Mouse (Mus musculus) heart, postnatal 0 days (tissue): ENCODE results near the gene 3110009E18Rik. TPM values are rescaled to one million over a fixed set of nuclear protein-coding genes. Genes with fewer than 3 reads are reported as not detected.

Experiments used
- ATAC-seq: fragments of 200-750 bp; cut with Nextera tagmentation; 2 replicates; pipeline ENCODE4 v1.8.0; 2017; ENCODE audit warnings: low read depth, moderate number of reproducible peaks, moderate library complexity; ENCODE audit not compliant: insufficient read depth
- DNase-seq: peaks from one replicate; pipeline ENCODE4 v3.0.0-alpha.2; 2016; ENCODE audit warnings: low spot score
- H3K27ac ChIP-seq: fragments of 300-500 bp; sonication (generic); 2 replicates; pipeline ENCODE4 v1.5.1; 2014; ENCODE audit warnings: low read depth, mild to moderate bottlenecking
- H3K27me3 ChIP-seq: fragments of 300-500 bp; sonication (generic); 2 replicates; pipeline ENCODE4 v1.6.1; 2014; ENCODE audit warnings: low read length, mixed read lengths; ENCODE audit not compliant: control insufficient read depth, insufficient read depth
- H3K36me3 ChIP-seq: fragments of 300-500 bp; sonication (generic); replicated peaks from 2 replicates; pipeline ENCODE4 v1.6.1; 2014; ENCODE audit warnings: low read length, mixed read lengths; ENCODE audit not compliant: control insufficient read depth, insufficient read depth
- H3K4me1 ChIP-seq: fragments of 300-500 bp; sonication (generic); 2 replicates; pipeline ENCODE4 v1.6.1; 2014; ENCODE audit warnings: antibody characterized with exemption; ENCODE audit not compliant: control insufficient read depth, insufficient read depth
- H3K4me2 ChIP-seq: fragments of 300-500 bp; sonication (generic); 2 replicates; pipeline ENCODE4 v1.6.1; 2014; ENCODE audit warnings: low read depth, mild to moderate bottlenecking, low read length, moderate library complexity
- H3K4me3 ChIP-seq: fragments of 300-500 bp; sonication (generic); 2 replicates; pipeline ENCODE4 v1.5.1; 2014; ENCODE audit warnings: low read depth, low read length
- H3K9ac ChIP-seq: fragments of 300-500 bp; sonication (generic); replicated peaks from 2 replicates; pipeline ENCODE4 v1.6.1; 2014; ENCODE audit warnings: low read depth, low read length, mixed read lengths
- H3K9me3 ChIP-seq: fragments of 300-500 bp; sonication (generic); replicated peaks from 2 replicates; pipeline ENCODE4 v1.6.1; 2016; ENCODE audit warnings: low read length; ENCODE audit not compliant: control insufficient read depth
- CTCF ChIP-seq: IDR thresholded peaks from 2 replicates; pipeline ENCODE4 v1.5.1; 2016; ENCODE audit warnings: antibody characterized with exemption, control low read depth, low read depth
- EP300 ChIP-seq: IDR thresholded peaks from 2 replicates; pipeline ENCODE4 v1.6.1; 2016; ENCODE audit warnings: antibody characterized with exemption, low read depth
- WGBS: fragments of 180-500 bp; shearing (Covaris S2); extraction: QIAGEN DNeasy Blood & Tissue Kit; methylation state at CpG from one replicate; pipeline ENCODE4 v1.1.7; 2014; 5-methylcytosine and 5-hydroxymethylcytosine counted together
- polyA plus RNA-seq: library from polyadenylated mRNA; unstranded; fragments of >200 nt; fragmentation: Nextera tagmentation; extraction: Ambion mirVana; gene quantifications from 2 replicates; pipeline ENCODE4 v1.2.1, GENCODE M21; 2015
- total RNA-seq: library from RNA; depleted of rRNA; stranded (reverse); fragments of >200 nt; gene quantifications from 2 replicates; pipeline ENCODE4 v1.2.3, GENCODE M21; 2014; ENCODE audit warnings: low replicate concordance

3110009E18Rik gene
- total and polyA plus RNA-seq, 2 experiments from 2014 or later = 11.3 to 11.5 TPM

- TF ChIP-seq CTCF (peak; percentile 58), EP300 (no peak)
- Histone ChIP-seq H3K27ac (no peak overlapping the region), H3K27me3 (no peaks in the 10 kb centered on the region), H3K9ac (no peak overlapping the region), H3K4me1 (no peaks in the 10 kb centered on the region), H3K4me3 (no peak overlapping the region), H3K36me3 (no peaks in the 10 kb centered on the region), H3K4me2 (no peak overlapping the region), H3K9me3 (no peaks in the 10 kb centered on the region)
- DNase-seq (no peak), ATAC-seq (no peak)
These were observed 33.2 kb downstream of the 3110009E18Rik start for GRCm38 (mm10) chr1:120154232-120154631.

GRCm38 (mm10) chr1:120155325-120155724 lies 34.3 kb downstream of the 3110009E18Rik start:
- H3K27ac ChIP-seq = no peak overlapping the region
- 12% methylated on average over 1 of the region's 1 CpGs for WGBS
- H3K36me3 ChIP-seq = no peaks in the 10 kb centered on the region
- DNase-seq (no peak), ATAC-seq (no peak; the same call in 1 of the 2 replicates)
- H3K4me2 ChIP-seq = no peak overlapping the region
- H3K9me3 ChIP-seq = no peaks in the 10 kb centered on the region
- H3K9ac ChIP-seq = no peak overlapping the region
- H3K27me3 ChIP-seq = no peaks in the 10 kb centered on the region
- TF ChIP-seq CTCF = peak; percentile 69
- no peak for TF ChIP-seq EP300
- H3K4me3 ChIP-seq = no peak overlapping the region
- H3K4me1 ChIP-seq = no peaks in the 10 kb centered on the region

GRCm38 (mm10) chr1:120158474-120159127 lies 37.6 kb downstream of the 3110009E18Rik start:
- DNase-seq (no peak), ATAC-seq (no peak)
- Histone ChIP-seq H3K4me3 (no peak overlapping the region), H3K9me3 (no peaks in the 10 kb centered on the region), H3K4me1 (no peaks in the 10 kb centered on the region), H3K27ac (no peak overlapping the region), H3K36me3 (no peaks in the 10 kb centered on the region), H3K27me3 (no peaks in the 10 kb centered on the region), H3K9ac (no peak overlapping the region), H3K4me2 (no peak overlapping the region)
- TF ChIP-seq EP300 (no peak), CTCF (no peak)
- WGBS = 82% methylated on average over 9 of the region's 9 CpGs

GRCm38 (mm10) chr1:120161502-120161901 lies 40.5 kb downstream of the 3110009E18Rik start:
- ATAC-seq = no peak
- Histone ChIP-seq H3K4me2 (no peak overlapping the region), H3K9ac (no peak overlapping the region), H3K9me3 (no peaks in the 10 kb centered on the region), H3K4me3 (no peak overlapping the region), H3K27ac (no peak overlapping the region), H3K36me3 (no peaks in the 10 kb centered on the region), H3K27me3 (no peaks in the 10 kb centered on the region), H3K4me1 (no peaks in the 10 kb centered on the region)
- no peak for TF ChIP-seq CTCF
- 88% methylated on average over 5 of the region's 5 CpGs for WGBS
- no peak for DNase-seq

GRCm38 (mm10) chr1:120162616-120163015 lies 41.6 kb downstream of the 3110009E18Rik start:
- Histone ChIP-seq H3K36me3 (no peaks in the 10 kb centered on the region), H3K27me3 (no peaks in the 10 kb centered on the region), H3K4me2 (no peak overlapping the region), H3K9ac (no peak overlapping the region), H3K27ac (no peak overlapping the region), H3K9me3 (no peaks in the 10 kb centered on the region), H3K4me3 (no peak overlapping the region), H3K4me1 (no peaks in the 10 kb centered on the region)
- no peak for TF ChIP-seq CTCF
- TF ChIP-seq EP300 = no peak
- ATAC-seq (no peak), DNase-seq (no peak)
- WGBS = 67% methylated on average over 1 of the region's 1 CpGs

- WGBS = 67% methylated on average over 4 of the region's 4 CpGs
- ATAC-seq (no peak), DNase-seq (no peak)
- TF ChIP-seq EP300 (no peak), CTCF (no peak)
- no peaks in the 10 kb centered on the region for H3K4me1 ChIP-seq
- H3K4me2 ChIP-seq = no peak overlapping the region
- no peaks in the 10 kb centered on the region for H3K36me3 ChIP-seq
- no peak overlapping the region for H3K9ac ChIP-seq
- no peaks in the 10 kb centered on the region for H3K9me3 ChIP-seq
- H3K4me3 ChIP-seq = no peak overlapping the region
- no peaks in the 10 kb centered on the region for H3K27me3 ChIP-seq
- H3K27ac ChIP-seq = no peak overlapping the region
These were observed 47.0 kb downstream of the 3110009E18Rik start for GRCm38 (mm10) chr1:120168016-120168415.
